Mouse (Mus musculus) forebrain, embryonic 11.5 days (tissue): Measurements from ENCODE around the gene BC055324. TPM values are rescaled to one million over a fixed set of nuclear protein-coding genes. Genes with fewer than 3 reads are reported as not detected.

Experiments used
- ATAC-seq: fragments of 200-750 bp; cut with Nextera tagmentation; replicated peaks from 2 replicates; pipeline ENCODE4 v1.8.0; 2017; ENCODE audit warnings: moderate TSS enrichment; ENCODE audit not compliant: low FRiP score
- DNase-seq: peaks from one replicate; pipeline ENCODE4 v3.0.0-alpha.2; 2017; ENCODE audit warnings: low spot score
- H3K27ac ChIP-seq: fragments of 300-500 bp; sonication (generic); 2 replicates; pipeline ENCODE4 v1.5.1; 2014; ENCODE audit warnings: low read depth, low read length
- H3K27me3 ChIP-seq: fragments of 300-500 bp; sonication (generic); 2 replicates; pipeline ENCODE4 v1.6.1; 2014; ENCODE audit warnings: mild to moderate bottlenecking, low read length, mixed read lengths; ENCODE audit not compliant: control insufficient read depth, insufficient read depth
- H3K36me3 ChIP-seq: fragments of 300-500 bp; sonication (generic); 2 replicates; pipeline ENCODE4 v1.6.1; 2014; ENCODE audit warnings: mild to moderate bottlenecking, low read length, moderate library complexity, mixed read lengths; ENCODE audit not compliant: control insufficient read depth, insufficient read depth
- H3K4me1 ChIP-seq: fragments of 300-500 bp; sonication (generic); replicated peaks from 2 replicates; pipeline ENCODE4 v1.6.1; 2014; ENCODE audit warnings: low read length, mixed read lengths; ENCODE audit not compliant: control insufficient read depth, insufficient read depth
- H3K4me2 ChIP-seq: fragments of 300-500 bp; sonication (generic); 2 replicates; pipeline ENCODE4 v1.6.1; 2014; ENCODE audit warnings: low read depth, mild to moderate bottlenecking, low read length, moderate library complexity, mixed read lengths; ENCODE audit not compliant: severe bottlenecking
- H3K4me3 ChIP-seq: fragments of 300-500 bp; sonication (generic); 2 replicates; pipeline ENCODE4 v1.5.1; 2014; ENCODE audit warnings: low read depth, low read length
- H3K9ac ChIP-seq: fragments of 300-500 bp; sonication (generic); 2 replicates; pipeline ENCODE4 v1.6.1; 2014; ENCODE audit warnings: low read length
- H3K9me3 ChIP-seq: fragments of 300-500 bp; sonication (generic); 2 replicates; pipeline ENCODE4 v1.6.1; 2016; ENCODE audit warnings: low read length, mixed read lengths; ENCODE audit not compliant: control insufficient read depth
- WGBS: fragments of 180-500 bp; shearing (Covaris S2); extraction: QIAGEN DNeasy Blood & Tissue Kit; methylation state at CpG from one replicate; pipeline ENCODE4 v1.1.7; 2014; 5-methylcytosine and 5-hydroxymethylcytosine counted together
- polyA plus RNA-seq: library from polyadenylated mRNA; unstranded; fragments of >200 nt; fragmentation: Nextera tagmentation; extraction: Ambion mirVana; gene quantifications from 2 replicates; pipeline ENCODE4 v1.2.1, GENCODE M21; 2014

The BC055324 gene
- polyA plus RNA-seq, 1 experiment from 2014 or later = 38.4 TPM

- ATAC-seq = 0 out of 2 replicates have a peak, but pooled peaks have one; percentile 26
- Histone ChIP-seq H3K9me3 (no peaks in the 10 kb centered on the region), H3K9ac (no peak overlapping the region), H3K4me1 (no peaks in the 10 kb centered on the region), H3K36me3 (no peaks in the 10 kb centered on the region), H3K4me3 (no peak overlapping the region), H3K27me3 (no peaks in the 10 kb centered on the region), H3K4me2 (no peak overlapping the region), H3K27ac (no peak overlapping the region)
- no peak for DNase-seq
- 61% methylated on average over 11 of the region's 11 CpGs for WGBS
Observed at GRCm38 (mm10) chr1:163908389-163908788, 86.2 kb downstream of the BC055324 start.

GRCm38 (mm10) chr1:163907007-163907811, 87.4 kb downstream of the BC055324 start:
- no peak overlapping the region for H3K4me3 ChIP-seq
- DNase-seq (no peak), ATAC-seq (no peak)
- H3K9ac ChIP-seq = no peak overlapping the region
- H3K27me3 ChIP-seq = no peaks in the 10 kb centered on the region
- H3K9me3 ChIP-seq = no peaks in the 10 kb centered on the region
- H3K4me2 ChIP-seq = no peak overlapping the region
- WGBS = 77% methylated on average over 4 of the region's 4 CpGs
- no peak overlapping the region for H3K27ac ChIP-seq
- no peaks in the 10 kb centered on the region for H3K4me1 ChIP-seq
- no peaks in the 10 kb centered on the region for H3K36me3 ChIP-seq

GRCm38 (mm10) chr1:163903411-163903810, 91.2 kb downstream of the BC055324 start:
- no peaks in the 10 kb centered on the region for H3K27me3 ChIP-seq
- DNase-seq = no peak
- no peak overlapping the region for H3K9ac ChIP-seq
- ATAC-seq = no peak
- H3K9me3 ChIP-seq = no peaks in the 10 kb centered on the region
- H3K27ac ChIP-seq = no peak overlapping the region
- no peaks in the 10 kb centered on the region for H3K4me1 ChIP-seq
- H3K4me2 ChIP-seq = no peak overlapping the region
- H3K36me3 ChIP-seq = no peaks in the 10 kb centered on the region
- H3K4me3 ChIP-seq = no peak overlapping the region
- 90% methylated on average over 3 of the region's 3 CpGs for WGBS

GRCm38 (mm10) chr1:163900168-163900567, 94.4 kb downstream of the BC055324 start:
- Histone ChIP-seq H3K4me3 (no peak overlapping the region), H3K9me3 (no peaks in the 10 kb centered on the region), H3K4me2 (no peak overlapping the region), H3K9ac (no peak overlapping the region), H3K27ac (no peak overlapping the region), H3K4me1 (no peaks in the 10 kb centered on the region), H3K27me3 (no peaks in the 10 kb centered on the region), H3K36me3 (no peaks in the 10 kb centered on the region)
- ATAC-seq = no peak
- WGBS = 87% methylated on average over 2 of the region's 2 CpGs
- no peak for DNase-seq

- ATAC-seq (no peak), DNase-seq (no peak)
- Histone ChIP-seq H3K27me3 (no peaks in the 10 kb centered on the region), H3K9me3 (no peaks in the 10 kb centered on the region), H3K36me3 (no peaks in the 10 kb centered on the region), H3K9ac (no peak overlapping the region), H3K4me3 (no peak overlapping the region), H3K27ac (no peak overlapping the region), H3K4me2 (no peak overlapping the region), H3K4me1 (no peaks in the 10 kb centered on the region)
- 88% methylated on average over 2 of the region's 2 CpGs for WGBS
Observed at GRCm38 (mm10) chr1:163899575-163899974, 95.0 kb downstream of the BC055324 start.

GRCm38 (mm10) chr1:163898291-163898764, 96.3 kb downstream of the BC055324 start:
- WGBS = 70% methylated on average over 5 of the region's 5 CpGs
- no peaks in the 10 kb centered on the region for H3K36me3 ChIP-seq
- no peaks in the 10 kb centered on the region for H3K9me3 ChIP-seq
- no peak overlapping the region for H3K9ac ChIP-seq
- no peaks in the 10 kb centered on the region for H3K27me3 ChIP-seq
- no peak overlapping the region for H3K27ac ChIP-seq
- DNase-seq (no peak), ATAC-seq (no peak)
- H3K4me2 ChIP-seq = no peak overlapping the region
- H3K4me1 ChIP-seq = no peaks in the 10 kb centered on the region
- H3K4me3 ChIP-seq = no peak overlapping the region

Other genes starting within 250 kb of the BC055324 start
- gene Kifap3, start 215.2 kb downstream of the BC055324 start, polyA plus RNA-seq = 45.1 and 49.1 TPM in 2 replicates
- gene Scyl3, start 65.7 kb downstream of the BC055324 start, polyA plus RNA-seq = 20.1 and 21.3 TPM in 2 replicates
- 9.6 and 12.1 TPM in 2 replicates for gene Mettl18, start 93 bp upstream of the BC055324 start, polyA plus RNA-seq
- not detected in 2 replicates for gene Sele, start 53.4 kb upstream of the BC055324 start, polyA plus RNA-seq
- gene Sell, start 67.2 kb upstream of the BC055324 start, polyA plus RNA-seq = not detected in 2 replicates
- not detected in 2 replicates for gene Selp, start 120.5 kb upstream of the BC055324 start, polyA plus RNA-seq
- gene F5, start 157.0 kb upstream of the BC055324 start, polyA plus RNA-seq = 0.19 and 0.43 TPM in 2 replicates